Mouse (Mus musculus) heart, postnatal 0 days (tissue): ENCODE results near the gene Sp100.

Source experiments
- CTCF ChIP-seq: IDR thresholded peaks from 2 replicates; pipeline ENCODE4 v1.5.1; 2016; ENCODE audit warnings: antibody characterized with exemption, control low read depth, low read depth
- EP300 ChIP-seq: IDR thresholded peaks from 2 replicates; pipeline ENCODE4 v1.6.1; 2016; ENCODE audit warnings: antibody characterized with exemption, low read depth

DNA sequence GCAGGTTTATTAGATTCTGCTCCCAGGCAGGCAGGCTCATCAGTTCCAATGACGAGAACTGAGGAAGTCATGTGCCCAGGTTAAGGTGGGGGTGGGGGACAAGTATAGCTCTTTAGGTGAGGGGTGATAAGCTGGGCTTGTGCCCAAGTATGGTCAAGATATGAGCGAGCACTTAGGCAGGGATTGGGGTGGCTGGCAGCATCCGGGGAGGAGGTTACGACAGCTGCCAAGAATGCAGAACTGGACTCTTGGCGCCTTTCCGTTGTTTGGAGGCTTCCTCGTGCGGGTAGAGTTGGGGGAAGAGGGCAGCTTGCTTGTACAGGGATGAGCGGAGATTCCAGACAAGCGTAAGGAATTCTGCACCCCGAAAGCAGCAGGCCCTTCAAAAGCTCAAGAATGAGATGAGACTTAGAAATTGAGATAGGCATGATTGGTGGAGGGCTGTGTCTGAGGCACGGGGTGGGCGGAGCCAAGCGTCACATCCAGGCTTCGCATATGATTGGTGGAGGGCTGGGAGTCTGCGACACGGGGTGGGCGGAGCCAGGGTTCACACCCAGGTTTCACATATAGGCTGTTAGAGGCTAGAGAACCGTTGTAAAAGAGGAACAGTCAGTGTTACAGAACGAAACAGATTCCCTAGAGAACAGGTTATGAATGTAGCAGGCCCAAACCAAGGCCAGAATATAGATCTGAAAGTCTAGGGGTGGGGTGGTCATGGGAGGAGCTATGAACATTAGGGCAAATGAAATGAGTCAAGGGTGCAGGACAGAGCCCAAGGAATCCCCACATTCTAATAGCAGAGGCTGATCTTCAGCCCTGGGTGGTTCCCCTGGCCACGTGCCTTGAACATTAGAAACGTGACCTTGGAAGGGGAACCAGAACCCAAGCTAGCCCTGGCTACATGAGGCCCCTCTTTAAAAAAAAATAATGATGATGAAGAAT lies 53.7 kb downstream of the Sp100 start:
- TF ChIP-seq CTCF: no peak
- TF ChIP-seq EP300: peak; percentile 99
